ENCODE assay signal across 8 mouse cellular contexts in the genomic region with DNA sequence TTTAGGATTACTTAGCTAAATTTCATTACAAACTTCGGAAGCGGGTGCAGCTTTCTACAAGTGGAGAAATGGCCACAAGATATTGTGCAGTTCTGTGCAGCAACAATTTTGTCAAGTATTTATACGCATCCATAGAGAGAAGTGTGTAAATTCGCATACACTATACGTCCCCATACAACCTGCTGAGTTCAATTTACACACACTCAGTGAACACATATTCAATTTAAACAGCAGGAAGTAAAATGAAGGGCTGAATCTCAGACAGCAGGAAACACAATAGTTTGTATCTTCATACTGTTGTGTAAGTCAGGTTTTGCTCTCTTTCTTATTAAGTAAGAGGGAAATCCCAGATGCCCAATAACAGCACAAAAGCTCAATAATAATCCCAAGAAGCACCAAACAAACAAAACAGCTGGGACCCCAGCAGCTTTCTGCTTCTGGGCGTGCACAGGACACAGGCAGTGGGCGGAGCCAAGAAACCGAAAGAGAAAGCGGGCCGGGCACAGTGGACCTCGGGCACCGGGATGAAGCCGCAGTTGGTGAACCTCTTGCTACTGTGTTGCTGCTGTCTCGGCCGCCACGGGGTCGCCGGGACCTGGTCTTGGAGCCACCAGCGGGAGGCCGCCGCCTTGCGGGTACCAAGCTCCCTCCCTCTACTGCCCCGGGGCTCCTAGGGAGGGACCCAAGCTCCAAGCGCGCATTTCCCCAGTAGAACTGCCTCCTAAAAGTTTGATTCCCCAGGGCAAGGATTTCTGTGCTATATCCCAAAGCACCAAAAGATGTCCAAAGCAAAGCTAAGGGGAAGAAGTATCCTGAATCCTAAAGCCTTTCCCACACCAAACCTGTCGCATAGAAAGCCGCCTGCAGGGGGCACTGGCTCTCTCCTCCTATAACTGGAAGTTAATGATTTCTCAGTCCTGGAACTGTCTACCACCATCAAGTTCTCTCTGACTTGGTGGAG. TPM values are rescaled to one million over a fixed set of nuclear protein-coding genes. Genes with fewer than 3 reads are reported as not detected.
DNase-seq lines count a peak whose midpoint lies in the region; ATAC-seq and TF ChIP-seq lines count a peak whose summit lies in the region.

A gene (plus strand): TSS at position 461 of the 961 bp plus-strand sequence.

- peak within 1 kb of the TSS; percentile 67 for H3K4me3 ChIP-seq in forebrain, embryonic 10.5 days
- peak within 1 kb of the TSS; percentile 83 to 97 for H3K4me3 ChIP-seq in heart, embryonic 14.5 days (ENCODE audit: control insufficient read depth in 1 of 2, insufficient read depth in 1 of 2, low read depth in 1 of 2, low read length in 2 of 2)
- peak within 1 kb of the TSS; percentile 73 for H3K4me3 ChIP-seq in liver, embryonic 11.5 days (ENCODE audit: low read depth, low read length)
- peak within 1 kb of the TSS; percentile 40 for H3K4me3 ChIP-seq in myocyte

- peak; percentile 61 for DNase-seq in c-Kit-positive CD71-negative TER-119-negative erythroid progenitor cells, embryonic 14.5 days (ENCODE audit: low read depth)
- DNase-seq in forebrain, embryonic 10.5 days (ENCODE audit: extremely low spot score, low spot score): peak; percentile 73
- peak; percentile 93 for DNase-seq in kidney, postnatal 10 days
- peak; percentile 74 for DNase-seq in liver, embryonic 11.5 days (ENCODE audit: low spot score)
- DNase-seq in spleen, postnatal 4 days (ENCODE audit: low spot score in 2 of 2): peak; percentile 81 to 90

- H3K27ac ChIP-seq in forebrain, embryonic 10.5 days: peak within 1 kb of the TSS; percentile 94
- peak within 1 kb of the TSS; percentile 91 to 96 for H3K27ac ChIP-seq in heart, embryonic 14.5 days (replicated peaks in 1 of 2; ENCODE audit: control insufficient read depth in 1 of 2, insufficient read depth in 1 of 2, low read depth in 2 of 2, low read length in 2 of 2)
- H3K27ac ChIP-seq in liver, embryonic 11.5 days (ENCODE audit: low read depth, low read length): peak within 1 kb of the TSS; percentile 79

- H3K27me3 ChIP-seq in forebrain, embryonic 10.5 days (ENCODE audit: poor library complexity, severe bottlenecking): no peaks in the 10 kb centered on the region
- H3K27me3 ChIP-seq in heart, embryonic 14.5 days (ENCODE audit: control insufficient read depth, insufficient read depth, low read length): no peaks in the 10 kb centered on the region
- no peaks in the 10 kb centered on the region for H3K27me3 ChIP-seq in liver, embryonic 11.5 days (replicated peaks; ENCODE audit: control insufficient read depth, insufficient read depth, low read length)
- H3K27me3 ChIP-seq in myocyte (ENCODE audit: control insufficient read depth, insufficient read depth, insufficient read length): no peaks in the 10 kb centered on the region

- H3ac ChIP-seq in myocyte (ENCODE audit: control insufficient read depth, insufficient read length): no peak within 1 kb of the TSS

- peak within 1 kb of the TSS; percentile 92 for H3K9ac ChIP-seq in heart, embryonic 14.5 days (ENCODE audit: low read length)
- peak within 1 kb of the TSS; percentile 87 for H3K9ac ChIP-seq in liver, embryonic 11.5 days (ENCODE audit: low read depth, low read length)

- no peaks in the 10 kb centered on the region for H3K36me3 ChIP-seq in forebrain, embryonic 10.5 days (replicated peaks)
- H3K36me3 ChIP-seq in heart, embryonic 14.5 days (ENCODE audit: control insufficient read depth, insufficient read depth, low read length): no peaks in the 10 kb centered on the region
- no peaks in the 10 kb centered on the region for H3K36me3 ChIP-seq in liver, embryonic 11.5 days (ENCODE audit: control insufficient read depth, insufficient read depth, low read length)
- H3K36me3 ChIP-seq in myocyte (ENCODE audit: control insufficient read depth, insufficient read depth): no peaks in the 10 kb centered on the region

- no peaks in the 10 kb centered on the region for H3K79me2 ChIP-seq in myocyte (ENCODE audit: control insufficient read depth, insufficient read depth)

- 12% methylated on average over 27 of the region's 27 CpGs for WGBS in forebrain, embryonic 10.5 days
- WGBS in heart, embryonic 14.5 days: 13% methylated on average over 27 of the region's 27 CpGs
- WGBS in liver, embryonic 11.5 days: 14% methylated on average over 27 of the region's 27 CpGs

- no peaks in the 10 kb centered on the region for H3K9me3 ChIP-seq in forebrain, embryonic 10.5 days
- H3K9me3 ChIP-seq in heart, embryonic 14.5 days (ENCODE audit: control insufficient read depth, low read length): no peaks in the 10 kb centered on the region
- no peaks in the 10 kb centered on the region for H3K9me3 ChIP-seq in liver, embryonic 11.5 days (ENCODE audit: control insufficient read depth, low read length)

- no peak for TF ChIP-seq POLR2A in myocyte (IDR thresholded peaks at IDR 0.05; ENCODE audit: insufficient read length, low read depth)

- peak within 1 kb of the TSS; percentile 58 for H3K4me2 ChIP-seq in heart, embryonic 14.5 days (ENCODE audit: low read length)
- peak within 1 kb of the TSS; percentile 56 for H3K4me2 ChIP-seq in liver, embryonic 11.5 days
- H3K4me2 ChIP-seq in myocyte (ENCODE audit: low read depth): peak within 1 kb of the TSS; percentile 72

- H3K4me1 ChIP-seq in forebrain, embryonic 10.5 days: peaks cover 16% of the 10 kb centered on the region
- peaks cover 0 to 9% of the 10 kb centered on the region in 2 experiments; a peak in 2 of 4 replicates for H3K4me1 ChIP-seq in heart, embryonic 14.5 days (ENCODE audit: control insufficient read depth in 2 of 2, insufficient read depth in 2 of 2, low read length in 2 of 2)
- no peaks in the 10 kb centered on the region for H3K4me1 ChIP-seq in liver, embryonic 11.5 days (replicated peaks; ENCODE audit: control insufficient read depth, insufficient read depth, low read length)

- ATAC-seq in CD4-positive, CD25-positive, alpha-beta regulatory T cell, adult 4 months: peak; percentile 93
- peak; percentile 86 for ATAC-seq in heart, embryonic 14.5 days (ENCODE audit: insufficient number of reproducible peaks, insufficient read depth, low FRiP score, low read depth)
- peak; percentile 93 for ATAC-seq in liver, embryonic 11.5 days (replicated peaks; ENCODE audit: low FRiP score)

TF ChIP-seq in myocyte, 11 proteins besides CTCF, POLR2A, EP300 and RAD21:
- TF ChIP-seq USF1 (IDR thresholded peaks at IDR 0.05; ENCODE audit: low read depth) (no peak), TCF3 (IDR thresholded peaks at IDR 0.05; ENCODE audit: insufficient read length, low read depth) (no peak), CEBPB (IDR thresholded peaks at IDR 0.05; ENCODE audit: insufficient read depth, poor library complexity, severe bottlenecking) (no peak), REST (IDR thresholded peaks at IDR 0.05; ENCODE audit: insufficient read depth, insufficient read length) (no peak), TCF12 (IDR thresholded peaks at IDR 0.05; ENCODE audit: insufficient read depth, poor library complexity, severe bottlenecking) (no peak), SRF (IDR thresholded peaks at IDR 0.05; ENCODE audit: control insufficient read depth, insufficient read length, low read depth) (no peak), MAX (IDR thresholded peaks at IDR 0.05; ENCODE audit: low read depth) (no peak), POLR2AphosphoS2 (IDR thresholded peaks at IDR 0.05; ENCODE audit: insufficient read length, low read depth) (no peak), E2F4 (IDR thresholded peaks at IDR 0.05; ENCODE audit: insufficient read depth) (no peak), MYOD1 (IDR thresholded peaks at IDR 0.05; ENCODE audit: control insufficient read depth in 1 of 3, insufficient read length in 2 of 3, low read depth in 2 of 3) (no peak), MYOG (IDR thresholded peaks at IDR 0.05; ENCODE audit: control insufficient read depth in 1 of 3, insufficient read depth in 1 of 3, insufficient read length in 2 of 3, low read depth in 2 of 3) (no peak)

RNA-seq across cellular contexts. Expression of the gene that starts here (rescaled TPM):
- polyA plus RNA-seq in CD4-positive, CD25-positive, alpha-beta regulatory T cell, adult 4 months (2017; shearing (Covaris generic)): 10 to 100 TPM; 53.2 to 62.3 TPM
- 3.0 and 3.3 TPM in 2 replicates for polyA plus RNA-seq in forebrain, embryonic 10.5 days (2016; fragmentation: Nextera tagmentation; extraction: Ambion mirVana)
- polyA plus RNA-seq in heart, embryonic 14.5 days (2014; fragmentation: Nextera tagmentation; extraction: Ambion mirVana): 21.6 and 25.0 TPM in 2 replicates
- polyA plus RNA-seq in liver, embryonic 11.5 days (2014; fragmentation: Nextera tagmentation; extraction: Ambion mirVana): 6.5 and 8.1 TPM in 2 replicates
- polyA plus RNA-seq in myocyte (2012; fragmentation: generic; extraction: Trizol): 2.9 TPM

Comparison
In these comparisons a context has a peak if more than half of its experiments do, and no peak if none do; other contexts are left out.
1. Peak in every context shown above with its lines: DNase-seq, ATAC-seq, H3K4me3 ChIP-seq and H3K27ac ChIP-seq.
2. H3K4me3 ChIP-seq: peak in every context shown above with its lines; median percentile 90 in heart, embryonic 14.5 days; 73 in liver, embryonic 11.5 days; 67 in forebrain, embryonic 10.5 days; 40 in myocyte.